Mouse (Mus musculus): ENCODE measurements around the gene Papolb.

The Papolb gene

DNA sequence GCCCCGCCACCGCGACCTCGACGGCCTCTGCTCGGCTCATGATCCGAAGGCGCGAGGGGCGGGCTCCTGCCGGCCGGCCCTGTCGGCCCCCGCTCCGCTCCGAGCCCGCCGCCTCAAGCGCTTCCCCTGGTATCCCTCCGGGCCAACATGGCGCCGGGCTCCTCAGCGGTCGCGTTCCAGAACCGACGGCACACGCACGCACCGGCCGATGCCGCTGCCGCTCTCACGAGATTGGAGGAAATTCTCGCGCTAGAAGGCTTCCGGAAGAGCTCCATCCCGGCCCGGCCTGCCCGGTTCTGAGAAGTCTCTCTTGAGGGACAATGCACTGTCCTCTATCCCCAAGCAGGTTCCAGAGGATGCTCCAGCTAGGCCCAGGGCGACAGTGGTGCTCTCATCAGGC, at the start of gene Papolb:
TSS of gene Papolb (minus strand) at position 162 of the 400 bp plus-strand sequence.
- H3K9me3 ChIP-seq (ENCODE audit: low read length) = no peaks in the 10 kb centered on the region
- peaks cover 21% of the 10 kb centered on the region for H3K4me1 ChIP-seq (replicated peaks; ENCODE audit: low read depth, low read length)
- TF ChIP-seq POU5F1 (IDR thresholded peaks at IDR 0.05; ENCODE audit: borderline replicate concordance, low read length) = no peak
- TF ChIP-seq NANOG (IDR thresholded peaks at IDR 0.05; ENCODE audit: borderline replicate concordance, low read length) = no peak
- no peak for TF ChIP-seq CTCF (conservative IDR thresholded peaks at IDR 0.05; ENCODE audit: low read length)
- H3K36me3 ChIP-seq (ENCODE audit: insufficient read depth, low read length) = peaks cover 38% of the 10 kb centered on the region
- peak within 1 kb of the TSS; percentile 71 for H3K4me3 ChIP-seq (replicated peaks; ENCODE audit: low read length)
- H3K27me3 ChIP-seq (ENCODE audit: insufficient read depth, low read length) = peaks cover 21% of the 10 kb centered on the region

GRCm38 (mm10) chr5:142578192-142578591, 48.3 kb upstream of the Papolb start:
- TF ChIP-seq NANOG (IDR thresholded peaks at IDR 0.05; ENCODE audit: borderline replicate concordance, low read length) (no peak), CTCF (conservative IDR thresholded peaks at IDR 0.05; ENCODE audit: low read length) (peak; percentile 31), POU5F1 (IDR thresholded peaks at IDR 0.05; ENCODE audit: borderline replicate concordance, low read length) (no peak)
- Histone ChIP-seq H3K4me1 (replicated peaks; ENCODE audit: low read depth, low read length) (peaks cover 6% of the 10 kb centered on the region; the same call in 1 of the 2 replicates), H3K27me3 (ENCODE audit: insufficient read depth, low read length) (peaks cover 3% of the 10 kb centered on the region), H3K9me3 (ENCODE audit: low read length) (no peaks in the 10 kb centered on the region), H3K36me3 (ENCODE audit: insufficient read depth, low read length) (no peaks in the 10 kb centered on the region), H3K4me3 (replicated peaks; ENCODE audit: low read length) (no peak overlapping the region)

DNA sequence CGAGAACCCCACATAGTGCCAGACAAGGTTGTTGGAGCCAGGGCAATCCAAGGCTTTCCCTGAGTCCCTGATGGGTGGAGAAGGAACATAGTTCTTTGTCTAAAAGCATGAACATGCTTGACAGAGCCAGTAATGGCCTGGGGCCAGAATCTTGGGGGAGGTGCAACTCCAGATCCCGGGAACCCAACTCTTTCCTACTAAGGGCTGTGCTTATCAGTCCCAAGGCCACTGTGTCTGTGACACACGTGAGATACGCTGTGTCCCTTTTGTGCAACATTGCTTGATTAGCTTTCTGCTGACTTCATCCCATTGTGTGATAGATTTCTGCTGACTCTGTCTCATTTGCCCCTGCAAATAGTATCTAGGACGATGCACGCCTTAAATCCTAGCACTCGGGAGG, 47.0 kb upstream of the Papolb start:
- Histone ChIP-seq H3K4me1 (replicated peaks; ENCODE audit: low read depth, low read length) (peaks cover 6% of the 10 kb centered on the region; the same call in 1 of the 2 replicates), H3K27me3 (ENCODE audit: insufficient read depth, low read length) (peaks cover 3% of the 10 kb centered on the region), H3K9me3 (ENCODE audit: low read length) (no peaks in the 10 kb centered on the region; the same call in 1 of the 2 replicates), H3K36me3 (ENCODE audit: insufficient read depth, low read length) (no peaks in the 10 kb centered on the region), H3K4me3 (replicated peaks; ENCODE audit: low read length) (no peak overlapping the region)
- TF ChIP-seq POU5F1 (IDR thresholded peaks at IDR 0.05; ENCODE audit: borderline replicate concordance, low read length) = no peak
- no peak for TF ChIP-seq NANOG (IDR thresholded peaks at IDR 0.05; ENCODE audit: borderline replicate concordance, low read length)
- no peak for TF ChIP-seq CTCF (conservative IDR thresholded peaks at IDR 0.05; ENCODE audit: low read length)

- TF ChIP-seq NANOG (IDR thresholded peaks at IDR 0.05; ENCODE audit: borderline replicate concordance, low read length) (no peak), POU5F1 (IDR thresholded peaks at IDR 0.05; ENCODE audit: borderline replicate concordance, low read length) (no peak), CTCF (conservative IDR thresholded peaks at IDR 0.05; ENCODE audit: low read length) (no peak)
- Histone ChIP-seq H3K4me3 (replicated peaks; ENCODE audit: low read length) (no peak overlapping the region), H3K27me3 (ENCODE audit: insufficient read depth, low read length) (peaks cover 3% of the 10 kb centered on the region; the same call in 1 of the 2 replicates), H3K9me3 (ENCODE audit: low read length) (no peaks in the 10 kb centered on the region; the same call in 1 of the 2 replicates), H3K36me3 (ENCODE audit: insufficient read depth, low read length) (no peaks in the 10 kb centered on the region), H3K4me1 (replicated peaks; ENCODE audit: low read depth, low read length) (peaks cover 6% of the 10 kb centered on the region; the same call in 1 of the 2 replicates)
These were observed 44.6 kb upstream of the Papolb start for GRCm38 (mm10) chr5:142574323-142575057.

- H3K36me3 ChIP-seq (ENCODE audit: insufficient read depth, low read length) = no peaks in the 10 kb centered on the region
- peaks cover 14% of the 10 kb centered on the region for H3K4me1 ChIP-seq (replicated peaks; ENCODE audit: low read depth, low read length)
- no peaks in the 10 kb centered on the region for H3K27me3 ChIP-seq (ENCODE audit: insufficient read depth, low read length)
- H3K4me3 ChIP-seq (replicated peaks; ENCODE audit: low read length) = no peak overlapping the region
- H3K9me3 ChIP-seq (ENCODE audit: low read length) = peaks cover 21% of the 10 kb centered on the region
- no peak for TF ChIP-seq CTCF (conservative IDR thresholded peaks at IDR 0.05; ENCODE audit: low read length)
- no peak for TF ChIP-seq NANOG (IDR thresholded peaks at IDR 0.05; ENCODE audit: borderline replicate concordance, low read length)
- no peak for TF ChIP-seq POU5F1 (IDR thresholded peaks at IDR 0.05; ENCODE audit: borderline replicate concordance, low read length)
These were observed 34.7 kb upstream of the Papolb start for GRCm38 (mm10) chr5:142564606-142565005.

- Histone ChIP-seq H3K36me3 (ENCODE audit: insufficient read depth, low read length) (no peaks in the 10 kb centered on the region), H3K27me3 (ENCODE audit: insufficient read depth, low read length) (no peaks in the 10 kb centered on the region)
- TF ChIP-seq POU5F1 (IDR thresholded peaks at IDR 0.05; ENCODE audit: borderline replicate concordance, low read length) = no peak
- no peak for TF ChIP-seq CTCF (conservative IDR thresholded peaks at IDR 0.05; ENCODE audit: low read length)
- no peak for TF ChIP-seq NANOG (IDR thresholded peaks at IDR 0.05; ENCODE audit: borderline replicate concordance, low read length)
These were observed 30.4 kb upstream of the Papolb start for GRCm38 (mm10) chr5:142560261-142560660.

GRCm38 (mm10) chr5:142557397-142558067, 27.7 kb upstream of the Papolb start:
- peaks cover 6% of the 10 kb centered on the region for H3K9me3 ChIP-seq (ENCODE audit: low read length)
- H3K4me3 ChIP-seq (replicated peaks; ENCODE audit: low read length) = no peak overlapping the region
- no peaks in the 10 kb centered on the region for H3K27me3 ChIP-seq (ENCODE audit: insufficient read depth, low read length)
- H3K4me1 ChIP-seq (replicated peaks; ENCODE audit: low read depth, low read length) = peaks cover 19% of the 10 kb centered on the region
- H3K36me3 ChIP-seq (ENCODE audit: insufficient read depth, low read length) = no peaks in the 10 kb centered on the region
- TF ChIP-seq NANOG (IDR thresholded peaks at IDR 0.05; ENCODE audit: borderline replicate concordance, low read length) = no peak
- peak; percentile 28 for TF ChIP-seq CTCF (conservative IDR thresholded peaks at IDR 0.05; ENCODE audit: low read length)

More at GRCm38 (mm10) chr5:142560261-142560660, 30.4 kb upstream of the Papolb start:
- H3K9me3 ChIP-seq (ENCODE audit: low read length) = peaks cover 21% of the 10 kb centered on the region
- no peak overlapping the region for H3K4me3 ChIP-seq (replicated peaks; ENCODE audit: low read length)
- H3K4me1 ChIP-seq (replicated peaks; ENCODE audit: low read depth, low read length) = peaks cover 19% of the 10 kb centered on the region

DNA sequence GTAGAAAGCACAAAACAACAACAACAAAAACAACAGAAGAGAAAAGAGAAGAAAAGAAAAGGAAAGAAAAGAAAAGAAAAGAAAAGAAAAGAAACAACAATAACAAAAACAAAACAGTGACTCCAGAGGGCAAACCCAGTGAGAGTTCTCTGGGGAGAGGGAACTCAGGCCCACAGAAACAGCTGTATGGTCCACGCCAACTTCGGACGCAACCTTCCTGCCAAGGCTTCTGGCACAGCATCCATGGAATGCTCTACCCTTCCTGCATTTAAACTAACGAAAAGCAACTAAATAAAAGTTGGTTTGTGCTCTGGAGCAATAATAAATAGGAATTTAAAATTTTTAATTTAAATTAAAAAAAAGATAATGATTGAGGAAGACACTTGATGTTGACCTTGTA, 26.8 kb upstream of the Papolb start:
- H3K9me3 ChIP-seq (ENCODE audit: low read length) = no peaks in the 10 kb centered on the region
- TF ChIP-seq POU5F1 (IDR thresholded peaks at IDR 0.05; ENCODE audit: borderline replicate concordance, low read length) = no peak
- no peak for TF ChIP-seq CTCF (conservative IDR thresholded peaks at IDR 0.05; ENCODE audit: low read length)
- TF ChIP-seq NANOG (IDR thresholded peaks at IDR 0.05; ENCODE audit: borderline replicate concordance, low read length) = no peak
- H3K36me3 ChIP-seq (ENCODE audit: insufficient read depth, low read length) = no peaks in the 10 kb centered on the region
- H3K4me3 ChIP-seq (replicated peaks; ENCODE audit: low read length) = no peak overlapping the region
- peaks cover 19% of the 10 kb centered on the region for H3K4me1 ChIP-seq (replicated peaks; ENCODE audit: low read depth, low read length)
- no peaks in the 10 kb centered on the region for H3K27me3 ChIP-seq (ENCODE audit: insufficient read depth, low read length)
